Mouse (Mus musculus) intestine, embryonic 15.5 days (tissue): Measurements from ENCODE around the gene Pea15a. TPM values are rescaled to one million over a fixed set of nuclear protein-coding genes. Genes with fewer than 3 reads are reported as not detected.

ENCODE experiments used
- ATAC-seq: fragments of 200-750 bp; cut with Nextera tagmentation; 2 replicates; pipeline ENCODE4 v1.8.0; 2017; ENCODE audit warnings: moderate TSS enrichment, moderate library complexity
- H3K27ac ChIP-seq: fragments of 300-500 bp; sonication (generic); 2 replicates; pipeline ENCODE4 v1.5.1; 2015; ENCODE audit warnings: mild to moderate bottlenecking, inconsistent platforms
- H3K27me3 ChIP-seq: fragments of 300-500 bp; sonication (generic); replicated peaks from 2 replicates; pipeline ENCODE4 v1.6.1; 2015; ENCODE audit warnings: inconsistent platforms
- H3K36me3 ChIP-seq: fragments of 300-500 bp; sonication (generic); 2 replicates; pipeline ENCODE4 v1.6.1; 2015; ENCODE audit warnings: inconsistent platforms
- H3K4me1 ChIP-seq: fragments of 300-500 bp; sonication (generic); replicated peaks from 2 replicates; pipeline ENCODE4 v1.6.1; 2015; ENCODE audit warnings: inconsistent platforms
- H3K4me2 ChIP-seq: fragments of 300-500 bp; sonication (generic); replicated peaks from 2 replicates; pipeline ENCODE4 v1.6.1; 2015; ENCODE audit warnings: mild to moderate bottlenecking, inconsistent platforms
- H3K4me3 ChIP-seq: fragments of 300-500 bp; sonication (generic); replicated peaks from 2 replicates; pipeline ENCODE4 v1.5.1; 2015; ENCODE audit warnings: inconsistent platforms
- H3K9ac ChIP-seq: fragments of 300-500 bp; sonication (generic); 2 replicates; pipeline ENCODE4 v1.6.1; 2015; ENCODE audit warnings: inconsistent platforms
- H3K9me3 ChIP-seq: fragments of 300-500 bp; sonication (generic); 2 replicates; pipeline ENCODE4 v1.6.1; 2016; ENCODE audit warnings: inconsistent platforms
- WGBS: fragments of 180-500 bp; shearing (Covaris S2); methylation state at CpG from one replicate; pipeline ENCODE4 v1.1.7; 2015; 5-methylcytosine and 5-hydroxymethylcytosine counted together
- polyA plus RNA-seq: library from polyadenylated mRNA; unstranded; fragments of >200 nt; fragmentation: Nextera tagmentation; extraction: Ambion mirVana; gene quantifications from 2 replicates; pipeline ENCODE4 v1.2.1, GENCODE M21; 2015

Gene Pea15a
- polyA plus RNA-seq, 1 experiment from 2014 or later, result 86.4 TPM

GRCm38 (mm10) chr1:172162009-172162408 lies 44.6 kb downstream of the Pea15a start:
- no peaks in the 10 kb centered on the region for H3K4me1 ChIP-seq
- no peak overlapping the region for H3K4me2 ChIP-seq
- H3K9ac ChIP-seq, result no peak overlapping the region
- no peak overlapping the region for H3K4me3 ChIP-seq
- no peak overlapping the region for H3K27ac ChIP-seq
- H3K27me3 ChIP-seq, result no peaks in the 10 kb centered on the region
- no peaks in the 10 kb centered on the region for H3K9me3 ChIP-seq
- WGBS, result 97% methylated on average over 1 of the region's 1 CpGs
- H3K36me3 ChIP-seq, result peaks cover 11% of the 10 kb centered on the region; the same call in 1 of the 2 replicates
- ATAC-seq, result no peak

GRCm38 (mm10) chr1:172160508-172160907 lies 46.1 kb downstream of the Pea15a start:
- H3K27me3 ChIP-seq, result no peaks in the 10 kb centered on the region
- peak; percentile 60 for ATAC-seq
- no peak overlapping the region for H3K4me2 ChIP-seq
- peaks cover 3% of the 10 kb centered on the region; the same call in 1 of the 2 replicates for H3K36me3 ChIP-seq
- no peaks in the 10 kb centered on the region for H3K9me3 ChIP-seq
- H3K4me3 ChIP-seq, result no peak overlapping the region
- no peaks in the 10 kb centered on the region for H3K4me1 ChIP-seq
- no peak overlapping the region for H3K9ac ChIP-seq
- no peak overlapping the region for H3K27ac ChIP-seq

- no peak for ATAC-seq
- H3K9ac ChIP-seq, result no peak overlapping the region
- no peaks in the 10 kb centered on the region for H3K27me3 ChIP-seq
- no peak overlapping the region for H3K4me3 ChIP-seq
- no peak overlapping the region for H3K4me2 ChIP-seq
- 9% methylated on average over 4 of the region's 4 CpGs for WGBS
- no peaks in the 10 kb centered on the region for H3K4me1 ChIP-seq
- no peak overlapping the region for H3K27ac ChIP-seq
- H3K9me3 ChIP-seq, result no peaks in the 10 kb centered on the region
- H3K36me3 ChIP-seq, result no peaks in the 10 kb centered on the region
These were observed 46.6 kb downstream of the Pea15a start for GRCm38 (mm10) chr1:172159970-172160369.

- H3K36me3 ChIP-seq, result peaks cover 14% of the 10 kb centered on the region
- no peak overlapping the region for H3K27ac ChIP-seq
- no peak overlapping the region for H3K4me2 ChIP-seq
- 79% methylated on average over 3 of the region's 3 CpGs for WGBS
- H3K9me3 ChIP-seq, result no peaks in the 10 kb centered on the region
- no peaks in the 10 kb centered on the region for H3K27me3 ChIP-seq
- H3K4me1 ChIP-seq, result no peaks in the 10 kb centered on the region
- H3K9ac ChIP-seq, result no peak overlapping the region
- H3K4me3 ChIP-seq, result no peak overlapping the region
- ATAC-seq, result no peak
These were observed 51.1 kb downstream of the Pea15a start for GRCm38 (mm10) chr1:172155518-172155917.

- H3K27ac ChIP-seq, result no peak overlapping the region
- 72% methylated on average over 3 of the region's 3 CpGs for WGBS
- ATAC-seq, result peak; percentile 78
- H3K36me3 ChIP-seq, result peaks cover 15% of the 10 kb centered on the region
- no peaks in the 10 kb centered on the region for H3K27me3 ChIP-seq
- no peak overlapping the region for H3K4me2 ChIP-seq
- no peak overlapping the region for H3K4me3 ChIP-seq
- H3K4me1 ChIP-seq, result no peaks in the 10 kb centered on the region; the same call in 1 of the 2 replicates
- no peaks in the 10 kb centered on the region for H3K9me3 ChIP-seq
- no peak overlapping the region for H3K9ac ChIP-seq
These were observed 52.1 kb downstream of the Pea15a start for GRCm38 (mm10) chr1:172154536-172154935.

- H3K4me3 ChIP-seq, result peak overlapping the region; percentile 74
- peak overlapping the region; percentile 94 for H3K27ac ChIP-seq
- WGBS, result 7% methylated on average over 19 of the region's 19 CpGs
- peak overlapping the region; percentile 89 for H3K9ac ChIP-seq
- no peaks in the 10 kb centered on the region for H3K9me3 ChIP-seq
- H3K36me3 ChIP-seq, result peaks cover 15% of the 10 kb centered on the region
- no peak for ATAC-seq
- H3K27me3 ChIP-seq, result no peaks in the 10 kb centered on the region
- H3K4me1 ChIP-seq, result no peaks in the 10 kb centered on the region; the same call in 1 of the 2 replicates
- H3K4me2 ChIP-seq, result peak overlapping the region; percentile 65
These were observed 57.4 kb downstream of the Pea15a start for GRCm38 (mm10) chr1:172148955-172149815.

GRCm38 (mm10) chr1:172148279-172148954 lies 58.2 kb downstream of the Pea15a start:
- H3K27ac ChIP-seq, result peak overlapping the region; percentile 94
- H3K4me3 ChIP-seq, result peak overlapping the region; percentile 74
- peak overlapping the region; percentile 65 for H3K4me2 ChIP-seq
- 0% methylated on average over 40 of the region's 40 CpGs for WGBS
- H3K9me3 ChIP-seq, result no peaks in the 10 kb centered on the region
- no peaks in the 10 kb centered on the region for H3K27me3 ChIP-seq
- no peaks in the 10 kb centered on the region; the same call in 1 of the 2 replicates for H3K4me1 ChIP-seq
- peak overlapping the region; percentile 89 for H3K9ac ChIP-seq
- peak; percentile 74 for ATAC-seq
- H3K36me3 ChIP-seq, result peaks cover 15% of the 10 kb centered on the region

GRCm38 (mm10) chr1:172147835-172148278 lies 58.7 kb downstream of the Pea15a start, which contains the start of gene Dcaf8:
TSS of gene Dcaf8 (plus strand) at chr1:172148084.
- Histone ChIP-seq H3K27ac (peak within 1 kb of the TSS; percentile 94), H3K36me3 (peaks cover 11% of the 10 kb centered on the region), H3K4me1 (no peaks in the 10 kb centered on the region; the same call in 1 of the 2 replicates), H3K9ac (peak within 1 kb of the TSS; percentile 89), H3K4me3 (peak within 1 kb of the TSS; percentile 74), H3K4me2 (peak within 1 kb of the TSS; percentile 65), H3K27me3 (no peaks in the 10 kb centered on the region), H3K9me3 (no peaks in the 10 kb centered on the region)
- 0% methylated on average over 42 of the region's 42 CpGs for WGBS
- peak; percentile 99 for ATAC-seq

Other genes starting within 250 kb of the Pea15a start
- gene Vangl2, start 178.4 kb downstream of the Pea15a start, polyA plus RNA-seq, result 8.9 and 10.1 TPM in 2 replicates
- 0.06 and 0.09 TPM in 2 replicates for gene Nhlh1, start 149.2 kb downstream of the Pea15a start, polyA plus RNA-seq
- 201 and 203 TPM in 2 replicates for gene Copa, start 124.3 kb downstream of the Pea15a start, polyA plus RNA-seq
- 135 and 136 TPM in 2 replicates for gene Ncstn, start 124.0 kb downstream of the Pea15a start, polyA plus RNA-seq
- 143 and 144 TPM in 2 replicates for gene Pex19, start 80.0 kb downstream of the Pea15a start, polyA plus RNA-seq
- gene Dcaf8, start 58.7 kb downstream of the Pea15a start, polyA plus RNA-seq, result 98.2 and 101 TPM in 2 replicates
- 18.4 and 20.2 TPM in 2 replicates for gene Casq1, start 13.1 kb upstream of the Pea15a start, polyA plus RNA-seq
- gene Atp1a4, start 51.6 kb upstream of the Pea15a start, polyA plus RNA-seq, result not detected in 2 replicates
- 46.1 and 53.3 TPM in 2 replicates for gene Igsf8, start 54.8 kb upstream of the Pea15a start, polyA plus RNA-seq
- gene Atp1a2, start 91.3 kb upstream of the Pea15a start, polyA plus RNA-seq, result 3.3 TPM in 2 replicates
- 0.08 TPM in 1 of 2 replicates, not detected in the other for gene Kcnj9, start 122.5 kb upstream of the Pea15a start, polyA plus RNA-seq
- gene Kcnj10, start 134.4 kb upstream of the Pea15a start, polyA plus RNA-seq, result 0.08 TPM in 2 replicates
- 6.3 and 6.4 TPM in 2 replicates for gene Pigm, start 169.7 kb upstream of the Pea15a start, polyA plus RNA-seq